Mouse (Mus musculus) kidney, postnatal 36 days (tissue): ENCODE data around the gene Scyl1.

Experiments used
- DNase-seq, 2 experiments: peaks; one replicate each; pipeline ENCODE4 v3.0.0; 2021 to 2022; ENCODE audit warnings: mixed read lengths in 2 of 2

Gene Scyl1

DNA sequence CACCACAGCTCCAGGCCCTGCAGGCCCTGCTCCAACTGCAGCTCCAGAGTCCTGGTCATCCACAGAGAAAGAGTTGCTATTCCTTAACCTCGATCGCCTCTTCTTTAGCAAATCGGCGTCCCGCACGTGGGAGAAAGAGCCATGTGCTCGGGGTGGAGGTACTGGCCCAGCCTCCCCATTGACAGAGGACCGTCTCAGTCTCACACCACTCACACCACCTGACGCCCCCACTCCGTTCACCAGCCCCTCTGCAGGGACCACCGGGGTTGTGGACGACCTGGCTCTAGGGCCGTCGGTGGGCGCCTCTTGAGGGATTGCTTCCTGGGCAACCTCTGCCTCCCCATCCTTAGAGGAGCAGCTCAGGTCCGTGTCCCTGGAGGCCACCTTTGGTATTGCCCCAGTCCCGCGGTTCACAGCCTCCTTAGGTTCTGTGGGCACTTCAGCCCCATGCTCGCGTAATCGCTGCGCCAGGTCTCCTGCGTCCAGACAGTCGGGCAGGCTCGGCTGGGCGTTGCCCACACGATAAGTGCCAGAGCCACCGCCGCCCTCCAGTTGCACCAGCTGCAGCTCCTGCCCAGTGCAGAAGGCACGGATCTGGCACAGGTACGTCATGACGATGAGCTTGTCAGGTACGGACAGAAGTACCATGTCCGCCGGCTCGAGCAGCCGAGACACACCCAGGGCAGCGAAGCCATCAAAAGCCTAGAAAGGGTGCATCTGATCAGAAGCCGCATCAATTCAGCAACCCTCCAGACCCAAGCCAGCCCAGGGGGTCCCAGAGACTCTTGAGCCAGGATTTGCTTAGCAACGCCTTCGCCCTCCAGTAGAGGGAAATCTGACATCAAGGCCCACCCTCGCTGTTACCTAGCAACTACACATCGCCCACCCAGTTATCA, 55.2 kb downstream of the Scyl1 start:
- DNase-seq = peak in 1 of 2 experiments; percentile 75

DNA sequence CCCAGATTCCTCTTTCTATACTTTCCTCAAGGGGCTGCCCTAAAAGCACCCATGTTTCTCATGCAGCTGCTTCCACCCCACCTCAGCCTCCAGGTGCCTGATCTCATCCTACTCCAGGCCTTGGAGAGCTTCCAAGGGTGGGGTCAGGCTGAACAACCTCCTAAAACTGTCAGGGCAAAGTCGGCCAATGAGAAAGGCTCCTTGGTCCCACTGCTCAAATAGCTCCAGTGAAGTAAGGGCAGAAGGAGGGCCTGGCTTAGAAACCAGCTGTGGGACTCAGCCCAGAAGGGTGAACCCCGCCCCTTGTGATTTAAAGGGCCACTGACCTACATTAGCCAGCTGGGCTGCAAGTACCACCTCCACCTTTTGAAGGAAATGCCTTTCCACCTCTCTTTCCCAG, 57.5 kb downstream of the Scyl1 start:
- DNase-seq = peak; percentile 77 to 86

DNA sequence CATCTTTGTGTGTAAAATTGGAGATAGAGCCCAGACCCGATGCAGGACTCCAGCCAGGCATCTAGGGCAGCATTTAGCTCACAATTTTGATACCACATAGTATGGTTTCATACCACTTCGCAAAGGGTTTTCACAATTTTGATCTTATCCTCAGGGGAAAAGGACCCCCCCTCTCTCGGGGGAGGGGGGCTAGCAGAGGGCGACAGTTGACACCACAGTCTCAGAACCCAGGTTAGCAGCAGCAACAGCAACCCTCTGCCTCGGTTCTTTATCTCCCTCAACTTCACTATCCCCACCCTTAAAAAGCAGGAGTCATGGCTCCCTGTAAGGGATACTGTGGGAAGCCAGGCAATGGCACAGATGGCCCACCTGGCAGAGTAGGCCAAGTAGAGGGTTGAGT, 58.0 kb downstream of the Scyl1 start:
- DNase-seq = no peak

DNA sequence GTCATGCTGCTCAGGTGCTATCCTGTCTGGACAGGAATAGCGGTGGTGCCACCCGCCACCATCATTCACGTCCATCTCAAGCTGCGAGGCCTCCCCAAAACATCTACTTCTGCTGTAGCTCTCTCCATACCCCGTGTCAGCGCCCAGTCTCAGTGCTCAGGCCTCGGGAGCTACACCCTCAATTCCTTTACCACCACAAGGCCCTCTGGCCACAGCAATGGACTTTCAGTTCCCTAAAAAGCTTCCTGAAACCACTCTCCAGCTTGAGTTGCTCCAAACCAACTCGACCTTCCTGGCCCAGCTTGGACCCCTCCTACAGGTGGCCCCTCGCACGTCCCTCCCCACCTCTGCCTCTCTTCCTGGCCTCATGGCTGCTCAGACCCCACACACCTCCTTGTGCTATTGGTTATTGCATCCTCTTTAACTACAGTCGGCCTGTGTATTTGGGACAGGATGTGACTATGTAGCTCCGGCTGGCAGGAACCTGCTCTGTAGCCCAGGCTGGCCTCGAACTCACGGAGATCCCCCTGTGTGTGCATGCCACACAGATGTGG, 59.2 kb downstream of the Scyl1 start:
- DNase-seq = no peak

DNA sequence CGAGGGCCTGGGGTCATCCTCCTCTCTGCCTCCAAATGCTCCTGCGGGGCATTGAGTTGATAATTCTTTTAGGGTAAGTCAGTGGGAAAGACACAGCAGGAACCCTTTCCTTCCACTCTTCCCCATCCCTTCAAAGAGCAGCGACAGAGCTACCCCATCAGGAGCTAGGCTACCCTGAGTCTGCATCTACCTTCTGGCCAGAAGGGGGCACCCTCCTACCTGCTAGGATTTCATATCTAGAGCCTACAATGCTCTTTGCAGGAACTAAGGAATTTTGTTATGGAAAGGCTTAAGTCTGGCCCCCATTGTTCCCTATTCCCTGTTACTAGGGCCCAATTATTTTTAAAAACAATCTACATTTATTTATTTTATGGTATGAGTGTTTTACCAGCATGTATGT, 60.0 kb downstream of the Scyl1 start:
- DNase-seq = peak; percentile 91 to 93

DNA sequence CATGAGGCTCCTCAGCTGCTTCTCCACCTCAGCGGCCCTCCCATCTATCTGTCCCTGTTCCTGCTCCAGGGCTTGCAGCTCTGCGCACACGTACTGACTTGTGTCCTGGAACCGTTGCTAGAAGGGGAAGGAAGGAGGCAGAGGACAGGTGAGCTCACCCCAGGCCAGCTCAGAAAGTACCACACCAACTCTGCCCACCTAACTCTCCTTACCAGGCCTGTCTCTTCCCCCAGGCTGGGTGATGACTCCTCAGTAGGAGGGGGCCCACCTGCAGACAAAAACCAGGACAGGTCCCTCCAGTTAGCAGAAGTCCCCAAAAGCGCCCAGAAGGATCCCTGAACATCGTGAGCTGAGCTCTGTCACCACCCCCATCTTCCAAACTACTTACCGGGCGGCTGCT, 60.6 kb downstream of the Scyl1 start:
- no peak for DNase-seq

DNA sequence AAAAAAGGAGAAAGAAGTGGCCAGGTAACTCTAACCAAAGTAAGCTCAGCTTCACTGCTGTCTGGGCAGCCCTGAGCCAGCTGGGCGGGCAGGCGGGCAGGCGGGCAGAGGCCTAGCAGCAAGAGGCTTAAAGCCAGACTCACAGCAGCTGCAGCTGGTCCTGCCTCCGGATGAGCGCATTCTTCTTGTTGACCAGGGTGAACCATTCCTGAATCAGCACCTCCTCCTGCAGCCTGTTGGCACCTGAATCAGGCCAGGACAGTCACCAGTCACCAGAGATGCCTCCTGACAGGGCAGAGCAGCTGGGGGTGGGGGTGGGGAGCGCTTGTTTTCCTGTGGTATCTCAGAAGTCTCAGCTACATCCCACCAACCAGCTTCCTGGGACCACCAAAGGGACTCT, 61.2 kb downstream of the Scyl1 start:
- DNase-seq = no peak
